Comparison of ENCODE assay signal across 9 mouse cellular contexts in the genomic region with DNA sequence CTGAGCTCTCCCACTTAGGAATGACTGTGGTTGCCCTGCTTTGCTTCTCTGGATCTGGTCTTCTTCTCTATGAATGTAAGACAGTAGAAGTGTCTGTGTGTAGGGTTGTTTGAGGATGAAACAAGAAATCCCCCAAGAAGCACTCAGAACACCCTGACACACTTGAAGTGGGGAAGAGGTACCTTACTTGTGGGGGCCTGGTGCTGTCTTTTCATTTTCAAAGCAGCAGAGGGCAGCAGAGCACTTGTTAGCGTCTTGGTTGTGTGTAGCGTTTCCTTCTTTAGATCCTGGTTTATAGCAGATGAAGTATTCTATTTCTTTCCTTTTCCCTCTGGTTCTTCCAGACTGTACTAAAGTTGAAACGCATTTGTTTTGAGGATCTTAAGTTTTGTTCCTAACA. TPM values are rescaled to one million over a fixed set of nuclear protein-coding genes. Genes with fewer than 3 reads are reported as not detected.
DNase-seq lines count a peak whose midpoint lies in the region; ATAC-seq and TF ChIP-seq lines count a peak whose summit lies in the region.
"Had no signal": no experiment of that assay in that cellular context is flagged by ENCODE, and none has a peak within 500 bp of the region (broad histone marks: within the 10 kb centered on the region; RNA-seq: fewer than 3 reads in every experiment).

No protein-coding gene starts in this region.

- no peak overlapping the region for H3K27ac ChIP-seq in intestine, embryonic 14.5 days (ENCODE audit: low read depth)
- no peak overlapping the region for H3K27ac ChIP-seq in intestine, embryonic 15.5 days
- H3K27ac ChIP-seq in left cerebral cortex, adult 2 months: no peak overlapping the region

- no peak for ATAC-seq in intestine, embryonic 14.5 days (replicated peaks; ENCODE audit: low FRiP score, low TSS enrichment, low read depth)
- no peak for ATAC-seq in intestine, embryonic 15.5 days
- no peak; the same call in 1 of the 2 replicates for ATAC-seq in G1E (ENCODE audit: extremely low read depth, insufficient number of reproducible peaks, low FRiP score, poor library complexity, severe bottlenecking)
- ATAC-seq in neutrophil, adult 5-6 weeks (ENCODE audit: extremely low read depth, insufficient number of reproducible peaks, low FRiP score, poor library complexity, severe bottlenecking): peak; percentile 27; the same call in 1 of the 2 replicates

- H3K27me3 ChIP-seq in intestine, embryonic 14.5 days (replicated peaks; ENCODE audit: control insufficient read depth, insufficient read depth, low read length): no peaks in the 10 kb centered on the region
- H3K27me3 ChIP-seq in intestine, embryonic 15.5 days (replicated peaks): no peaks in the 10 kb centered on the region
- no peaks in the 10 kb centered on the region for H3K27me3 ChIP-seq in G1E (ENCODE audit: insufficient read depth, low read length)

- H3K36me3 ChIP-seq in intestine, embryonic 14.5 days (ENCODE audit: control insufficient read depth, insufficient read depth, low read length): peaks cover 85% of the 10 kb centered on the region
- peaks cover 39% of the 10 kb centered on the region for H3K36me3 ChIP-seq in intestine, embryonic 15.5 days
- peaks cover 97% of the 10 kb centered on the region for H3K36me3 ChIP-seq in G1E (replicated peaks)

- intact Hi-C loops in heart, postnatal 36 days (cut with DNase I): no loop called here
- intact Hi-C loops in left cerebral cortex, adult 2 months (cut with DNase I): loop anchor here (2.0 to 5.0 kb wide), 2 partner anchors 170 to 283 kb away; a partner anchor contains a TSS

- no peak overlapping the region for H3K9ac ChIP-seq in intestine, embryonic 14.5 days (ENCODE audit: low read length)
- no peak overlapping the region for H3K9ac ChIP-seq in intestine, embryonic 15.5 days

- no peaks in the 10 kb centered on the region for H3K9me3 ChIP-seq in intestine, embryonic 14.5 days (ENCODE audit: control insufficient read depth, low read length)
- no peaks in the 10 kb centered on the region for H3K9me3 ChIP-seq in intestine, embryonic 15.5 days
- no peaks in the 10 kb centered on the region for H3K9me3 ChIP-seq in G1E (replicated peaks)

- no peaks in the 10 kb centered on the region for H3K4me1 ChIP-seq in intestine, embryonic 14.5 days (replicated peaks; ENCODE audit: control insufficient read depth, insufficient read depth, low read length)
- H3K4me1 ChIP-seq in intestine, embryonic 15.5 days (replicated peaks): 0 out of 2 replicates have a peak, but pooled peaks cover 3% of the 10 kb centered on the region
- peaks cover 56% of the 10 kb centered on the region for H3K4me1 ChIP-seq in G1E (ENCODE audit: insufficient read depth, low read depth, low read length)

- no peak overlapping the region for H3K4me3 ChIP-seq in intestine, embryonic 14.5 days (ENCODE audit: low read depth, low read length)
- no peak overlapping the region for H3K4me3 ChIP-seq in intestine, embryonic 15.5 days (replicated peaks)
- no peak overlapping the region for H3K4me3 ChIP-seq in G1E (ENCODE audit: low read depth, low read length)
- H3K4me3 ChIP-seq in left cerebral cortex, adult 2 months: no peak overlapping the region

- no peak for TF ChIP-seq CTCF in G1E (IDR thresholded peaks at IDR 0.05; ENCODE audit: low read depth, low read length)
- peak; percentile 81 for TF ChIP-seq CTCF in left cerebral cortex, adult 2 months (IDR thresholded peaks at IDR 0.05)

- DNase-seq in intestine, embryonic 14.5 days (ENCODE audit: low spot score): peak; percentile 58
- peak; percentile 40 for DNase-seq in G1E (ENCODE audit: low spot score)
- DNase-seq in cerebellum, postnatal 10 days: peak; percentile 70 to 77
- peak; percentile 25 to 29 for DNase-seq in heart, postnatal 36 days
- DNase-seq in left cerebral cortex, adult 2 months (ENCODE audit: extremely low spot score in 1 of 2, low spot score in 2 of 2): peak; percentile 53 to 55
- no peak for DNase-seq in testis, postnatal 10 days (ENCODE audit: low spot score)

- WGBS in intestine, embryonic 14.5 days: 23% methylated on average over 3 of the region's 3 CpGs
- WGBS in intestine, embryonic 15.5 days: 21% methylated on average over 3 of the region's 3 CpGs

- H3K4me2 ChIP-seq in intestine, embryonic 14.5 days (ENCODE audit: low read length): no peak overlapping the region
- H3K4me2 ChIP-seq in intestine, embryonic 15.5 days (replicated peaks): no peak overlapping the region

RNA-seq across cellular contexts. Expression of a gene that starts 8.2 kb away (rescaled TPM):
- polyA plus RNA-seq in intestine, embryonic 14.5 days (2014; fragmentation: Nextera tagmentation; extraction: Ambion mirVana): 0.32 and 0.62 TPM in 2 replicates
- 0.55 and 0.62 TPM in 2 replicates for polyA plus RNA-seq in intestine, embryonic 15.5 days (2015; fragmentation: Nextera tagmentation; extraction: Ambion mirVana)
- 1.4 and 2.0 TPM in 2 replicates for total RNA-seq in G1E (2014; fragmentation: Nextera tagmentation)
- total RNA-seq in G1E (2017): 0.66 and 1.2 TPM in 2 replicates
- polyA plus RNA-seq in G1E (2012): 0.37 and 0.51 TPM in 2 replicates
- under 1 TPM in 1 of 2 experiments, not detected in 1; 0.43 TPM for total RNA-seq in heart, postnatal 36 days (2021)
- total RNA-seq in left cerebral cortex, adult 2 months (2021): 1 to 10 TPM; 1.6 to 2.4 TPM
- not detected in 2 replicates for total RNA-seq in neutrophil, adult 5-6 weeks (2017)

RNA-seq across cellular contexts. Expression of a gene that starts 8.7 kb away (rescaled TPM):
- polyA plus RNA-seq in intestine, embryonic 14.5 days (2014; fragmentation: Nextera tagmentation; extraction: Ambion mirVana): 338 and 339 TPM in 2 replicates
- polyA plus RNA-seq in intestine, embryonic 15.5 days (2015; fragmentation: Nextera tagmentation; extraction: Ambion mirVana): 331 and 342 TPM in 2 replicates
- total RNA-seq in G1E (2014; fragmentation: Nextera tagmentation) (197 and 213 TPM in 2 replicates), G1E (2017) (156 and 189 TPM in 2 replicates)
- 99.6 and 110 TPM in 2 replicates for polyA plus RNA-seq in G1E (2012)
- total RNA-seq in heart, postnatal 36 days (2021): 100 to 1,000 TPM in 1 of 2 experiments, 10 to 100 TPM in 1; 92.5 to 101 TPM
- total RNA-seq in left cerebral cortex, adult 2 months (2021): 100 to 1,000 TPM; 123 to 132 TPM
- total RNA-seq in neutrophil, adult 5-6 weeks (2017): 65.4 and 71.1 TPM in 2 replicates

RNA-seq across cellular contexts. Expression of a gene that starts 59.8 kb away (rescaled TPM):
- polyA plus RNA-seq in intestine, embryonic 14.5 days (2014; fragmentation: Nextera tagmentation; extraction: Ambion mirVana): 0.68 TPM in 1 of 2 replicates, not detected in the other
- 0.64 and 1.00 TPM in 2 replicates for polyA plus RNA-seq in intestine, embryonic 15.5 days (2015; fragmentation: Nextera tagmentation; extraction: Ambion mirVana)
- not detected in 2 replicates for total RNA-seq in G1E (2014; fragmentation: Nextera tagmentation)
- 0.76 TPM in 1 of 2 replicates, not detected in the other for total RNA-seq in G1E (2017)
- not detected in 2 replicates for polyA plus RNA-seq in G1E (2012)
- total RNA-seq in heart, postnatal 36 days (2021): not detected
- total RNA-seq in left cerebral cortex, adult 2 months (2021): not detected
- not detected in 2 replicates for total RNA-seq in neutrophil, adult 5-6 weeks (2017)
- polyA plus RNA-seq: lung, embryonic 16.5 days had no signal
